Mouse (Mus musculus) forebrain, embryonic 16.5 days (tissue): ENCODE measurements around the gene Aimp1. TPM values are rescaled to one million over a fixed set of nuclear protein-coding genes. Genes with fewer than 3 reads are reported as not detected.

Experiments
- ATAC-seq: fragments of 200-750 bp; cut with Nextera tagmentation; 2 replicates; pipeline ENCODE4 v1.8.0; 2017; ENCODE audit warnings: mild to moderate bottlenecking, moderate library complexity
- H3K27ac ChIP-seq: fragments of 300-500 bp; sonication (generic); 2 replicates; pipeline ENCODE4 v1.5.1; 2014; ENCODE audit warnings: low read length, control low read depth
- H3K27me3 ChIP-seq: fragments of 300-500 bp; sonication (generic); replicated peaks from 2 replicates; pipeline ENCODE4 v1.6.1; 2014; ENCODE audit warnings: low read length; ENCODE audit not compliant: control insufficient read depth, insufficient read depth
- H3K36me3 ChIP-seq: fragments of 300-500 bp; sonication (generic); 2 replicates; pipeline ENCODE4 v1.6.1; 2014; ENCODE audit not compliant: control insufficient read depth, insufficient read depth
- H3K4me1 ChIP-seq: fragments of 300-500 bp; sonication (generic); replicated peaks from 2 replicates; pipeline ENCODE4 v1.6.1; 2014; ENCODE audit warnings: low read length; ENCODE audit not compliant: control insufficient read depth, insufficient read depth
- H3K4me2 ChIP-seq: fragments of 300-500 bp; sonication (generic); 2 replicates; pipeline ENCODE4 v1.6.1; 2014; ENCODE audit warnings: mild to moderate bottlenecking, low read length, control low read depth
- H3K4me3 ChIP-seq: fragments of 300-500 bp; sonication (generic); replicated peaks from 2 replicates; pipeline ENCODE4 v1.5.1; 2014; ENCODE audit warnings: mild to moderate bottlenecking, low read length, control low read depth
- H3K9ac ChIP-seq: fragments of 300-500 bp; sonication (generic); replicated peaks from 2 replicates; pipeline ENCODE4 v1.6.1; 2014; ENCODE audit warnings: low read depth, low read length, control low read depth
- H3K9me3 ChIP-seq: fragments of 300-500 bp; sonication (generic); 2 replicates; pipeline ENCODE4 v1.6.1; 2016; ENCODE audit warnings: low read length; ENCODE audit not compliant: control insufficient read depth
- WGBS: fragments of 180-500 bp; shearing (Covaris S2); extraction: QIAGEN DNeasy Blood & Tissue Kit; methylation state at CpG from one replicate; pipeline ENCODE4 v1.1.7; 2014; 5-methylcytosine and 5-hydroxymethylcytosine counted together
- polyA plus RNA-seq: library from polyadenylated mRNA; unstranded; fragments of >200 nt; fragmentation: Nextera tagmentation; extraction: Ambion mirVana; gene quantifications from 2 replicates; pipeline ENCODE4 v1.2.1, GENCODE M21; 2015

The Aimp1 gene
- polyA plus RNA-seq, 1 experiment from 2014 or later, result 63.7 TPM

DNA sequence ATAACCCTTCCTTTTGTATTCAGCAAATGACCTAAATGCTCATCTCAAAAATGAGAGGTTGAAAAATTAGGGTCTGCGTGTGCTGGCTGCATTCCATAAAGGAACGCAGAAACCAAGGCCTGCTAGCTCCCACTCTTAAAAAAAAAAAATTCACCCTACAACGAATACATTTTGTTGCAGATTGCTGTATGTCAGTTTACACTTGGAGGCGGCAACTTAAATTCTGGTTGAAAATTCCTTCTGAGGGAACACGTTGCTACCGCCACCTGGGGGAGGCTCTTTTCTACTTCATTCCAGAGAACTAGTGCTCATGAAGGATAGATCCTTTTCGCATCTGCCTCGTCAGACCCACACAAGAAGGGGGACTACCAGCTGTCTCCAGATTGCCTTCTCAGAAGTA, 55.4 kb downstream of the Aimp1 start:
- no peak for ATAC-seq
- Histone ChIP-seq H3K4me1 (no peaks in the 10 kb centered on the region), H3K27ac (no peak overlapping the region), H3K9me3 (no peaks in the 10 kb centered on the region), H3K9ac (no peak overlapping the region), H3K4me2 (no peak overlapping the region), H3K36me3 (no peaks in the 10 kb centered on the region), H3K4me3 (no peak overlapping the region), H3K27me3 (no peaks in the 10 kb centered on the region)
- 49% methylated on average over 8 of the region's 8 CpGs for WGBS

Other genes starting within 250 kb of the Aimp1 start
- gene Gimd1, start 54.5 kb downstream of the Aimp1 start, polyA plus RNA-seq, result not detected in 2 replicates
- 33.8 and 35.9 TPM in 2 replicates for gene Tbck, start 226 bp downstream of the Aimp1 start, polyA plus RNA-seq